Mouse (Mus musculus): ENCODE results near the gene Ap2a2. TPM values are rescaled to one million over a fixed set of nuclear protein-coding genes. Genes with fewer than 3 reads are reported as not detected.
A peak's percentile ranks its signal among the peaks of the same experiment; 100 is the strongest.
"Not testable (repeated sequence)": the region's sequence is repeated elsewhere in the genome, so short reads cannot be mapped to it uniquely, and the experiment has no call there.

The Ap2a2 gene
- total and polyA plus RNA-seq, 3 experiments: 36.4 to 70.1 (median 51.3) TPM

GRCm38 (mm10) chr7:141596971-141597370, 35.0 kb downstream of the Ap2a2 start:
- no peak for DNase-seq

GRCm38 (mm10) chr7:141597563-141597962, 35.6 kb downstream of the Ap2a2 start:
- DNase-seq: no peak

- DNase-seq: no peak
These were observed 45.7 kb downstream of the Ap2a2 start for GRCm38 (mm10) chr7:141607717-141608116.

- no peak for DNase-seq
These were observed 47.9 kb downstream of the Ap2a2 start for GRCm38 (mm10) chr7:141609719-141610514.

- peak; percentile 46 for DNase-seq
These were observed 49.9 kb downstream of the Ap2a2 start for GRCm38 (mm10) chr7:141611711-141612370.

GRCm38 (mm10) chr7:141612371-141612760, 50.4 kb downstream of the Ap2a2 start:
- DNase-seq: no peak

- peak; percentile 66 for DNase-seq
These were observed 50.8 kb downstream of the Ap2a2 start for GRCm38 (mm10) chr7:141612791-141613190.

- DNase-seq: no peak
These were observed 52.4 kb downstream of the Ap2a2 start for GRCm38 (mm10) chr7:141614329-141614832.

GRCm38 (mm10) chr7:141624214-141624613, 62.2 kb downstream of the Ap2a2 start:
- DNase-seq: no peak

GRCm38 (mm10) chr7:141625120-141625810, 63.3 kb downstream of the Ap2a2 start:
- no peak for DNase-seq

- no peak for DNase-seq
These were observed 66.0 kb downstream of the Ap2a2 start for GRCm38 (mm10) chr7:141628018-141628417.

- no peak for DNase-seq
These were observed 67.3 kb downstream of the Ap2a2 start for GRCm38 (mm10) chr7:141629241-141629640.

- not testable (repeated sequence) for DNase-seq
These were observed 76.1 kb downstream of the Ap2a2 start for GRCm38 (mm10) chr7:141638077-141638476.

- not testable (repeated sequence) for DNase-seq
These were observed 76.8 kb downstream of the Ap2a2 start for GRCm38 (mm10) chr7:141638513-141639334.

- DNase-seq: not testable (repeated sequence)
These were observed 77.4 kb downstream of the Ap2a2 start for GRCm38 (mm10) chr7:141639335-141639890.

GRCm38 (mm10) chr7:141642375-141642774, 80.4 kb downstream of the Ap2a2 start:
- DNase-seq: no peak

GRCm38 (mm10) chr7:141643160-141643559, 81.2 kb downstream of the Ap2a2 start:
- DNase-seq: no peak

GRCm38 (mm10) chr7:141647083-141647482, 85.1 kb downstream of the Ap2a2 start:
- DNase-seq: no peak

GRCm38 (mm10) chr7:141647815-141648214, 85.8 kb downstream of the Ap2a2 start:
- no peak for DNase-seq

GRCm38 (mm10) chr7:141652191-141652590, 90.2 kb downstream of the Ap2a2 start:
- DNase-seq: no peak

GRCm38 (mm10) chr7:141660346-141660745, 98.4 kb downstream of the Ap2a2 start:
- no peak for DNase-seq
